Mouse (Mus musculus) lung, postnatal 0 days (tissue): ENCODE results near the gene Tmem132a.

Experiments used
- CTCF ChIP-seq: IDR thresholded peaks from 2 replicates; pipeline ENCODE4 v1.5.1; 2016; ENCODE audit warnings: antibody characterized with exemption, mild to moderate bottlenecking
- EP300 ChIP-seq: IDR thresholded peaks from 2 replicates; pipeline ENCODE4 v1.6.1; 2016; ENCODE audit warnings: antibody characterized with exemption, mild to moderate bottlenecking, control low read depth

GRCm38 (mm10) chr19:10904512-10904911 lies 34.8 kb upstream of the Tmem132a start:
- TF ChIP-seq CTCF (no peak), EP300 (no peak)
